ENCODE assay signal across 8 mouse cellular contexts in the genomic region with DNA sequence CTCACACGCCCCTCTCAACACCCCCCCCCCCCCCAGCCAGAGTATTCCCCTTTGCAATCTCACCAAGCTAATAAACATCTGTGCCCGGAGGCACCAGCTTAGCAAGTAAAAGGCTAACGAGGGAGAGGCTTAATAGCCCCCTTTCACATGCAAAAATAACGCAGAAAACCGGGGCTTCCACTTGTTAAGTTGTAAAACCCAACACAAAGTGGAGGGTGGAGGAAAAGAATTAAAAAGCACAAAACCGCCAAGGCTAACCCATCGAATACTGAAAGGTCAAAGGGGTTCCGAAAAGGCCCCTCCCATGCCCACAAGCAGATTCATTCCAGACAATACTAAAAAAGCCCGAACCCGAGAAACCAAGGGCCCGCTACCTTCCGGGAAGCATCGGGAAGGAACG. TPM values are rescaled to one million over a fixed set of nuclear protein-coding genes. Genes with fewer than 3 reads are reported as not detected.
DNase-seq lines count a peak whose midpoint lies in the region; ATAC-seq and TF ChIP-seq lines count a peak whose summit lies in the region.

No protein-coding gene starts in this region.

- no peaks in the 10 kb centered on the region for H3K9me3 ChIP-seq in heart, embryonic 16.5 days (replicated peaks; ENCODE audit: control insufficient read depth, low read length)
- H3K9me3 ChIP-seq in G1E (replicated peaks): 0 out of 2 replicates have a peak, but pooled peaks cover 2% of the 10 kb centered on the region
- no peaks in the 10 kb centered on the region for H3K9me3 ChIP-seq in forebrain, postnatal 0 days (ENCODE audit: low read length)
- H3K9me3 ChIP-seq in midbrain, embryonic 11.5 days (ENCODE audit: control insufficient read depth, low read length): no peaks in the 10 kb centered on the region

- no peaks in the 10 kb centered on the region for H3K27me3 ChIP-seq in heart, embryonic 16.5 days (ENCODE audit: control insufficient read depth, insufficient read depth, low read length)
- no peaks in the 10 kb centered on the region for H3K27me3 ChIP-seq in G1E (ENCODE audit: insufficient read depth, low read length)
- no peaks in the 10 kb centered on the region for H3K27me3 ChIP-seq in forebrain, postnatal 0 days (ENCODE audit: insufficient read depth, low read length)
- no peaks in the 10 kb centered on the region for H3K27me3 ChIP-seq in midbrain, embryonic 11.5 days (ENCODE audit: control insufficient read depth, insufficient read depth, low read length)

- TF ChIP-seq CTCF in G1E (IDR thresholded peaks at IDR 0.05; ENCODE audit: low read depth, low read length): no peak
- TF ChIP-seq CTCF in forebrain, postnatal 0 days (IDR thresholded peaks at IDR 0.05; ENCODE audit: low read depth): no peak

- peak overlapping the region; percentile 98 for H3K27ac ChIP-seq in heart, embryonic 16.5 days (ENCODE audit: low read length)
- peak overlapping the region; percentile 93; the same call in 1 of the 2 replicates for H3K27ac ChIP-seq in forebrain, postnatal 0 days (ENCODE audit: low read depth, low read length)
- H3K27ac ChIP-seq in midbrain, embryonic 11.5 days (ENCODE audit: low read depth, low read length): no peak overlapping the region

- no peak for DNase-seq in heart, adult 11 months
- DNase-seq in G1E (ENCODE audit: low spot score): no peak
- DNase-seq in forebrain, postnatal 0 days: no peak
- DNase-seq in midbrain, embryonic 11.5 days (ENCODE audit: low spot score, missing footprints): no peak
- no peak for DNase-seq in gastrocnemius, adult 18-20 months (ENCODE audit: low spot score)
- no peak for DNase-seq in urinary bladder, postnatal 14 days (ENCODE audit: low spot score)
- DNase-seq in spleen, postnatal 4 days (ENCODE audit: low spot score in 2 of 2): no peak

- WGBS in heart, embryonic 16.5 days: under 1% methylated on average over 14 of the region's 14 CpGs
- WGBS in forebrain, postnatal 0 days: under 1% methylated on average over 14 of the region's 14 CpGs
- 0% methylated on average over 14 of the region's 14 CpGs for WGBS in midbrain, embryonic 11.5 days

- no peaks in the 10 kb centered on the region for H3K36me3 ChIP-seq in heart, embryonic 16.5 days (ENCODE audit: control insufficient read depth, insufficient read depth)
- peaks cover 28% of the 10 kb centered on the region for H3K36me3 ChIP-seq in G1E (replicated peaks)
- no peaks in the 10 kb centered on the region for H3K36me3 ChIP-seq in forebrain, postnatal 0 days (ENCODE audit: insufficient read depth)
- no peaks in the 10 kb centered on the region for H3K36me3 ChIP-seq in midbrain, embryonic 11.5 days (ENCODE audit: control insufficient read depth, insufficient read depth, low read length)

- peaks cover 21% of the 10 kb centered on the region for H3K4me1 ChIP-seq in heart, embryonic 16.5 days (ENCODE audit: control insufficient read depth, insufficient read depth, low read length)
- peaks cover 37% of the 10 kb centered on the region for H3K4me1 ChIP-seq in G1E (ENCODE audit: insufficient read depth, low read depth, low read length)
- peaks cover 17% of the 10 kb centered on the region for H3K4me1 ChIP-seq in forebrain, postnatal 0 days (ENCODE audit: insufficient read depth)
- peaks cover 17% of the 10 kb centered on the region for H3K4me1 ChIP-seq in midbrain, embryonic 11.5 days (ENCODE audit: control insufficient read depth, insufficient read depth, low read length)

- ATAC-seq in heart, embryonic 16.5 days (replicated peaks; ENCODE audit: extremely low read depth, insufficient read depth, low FRiP score): no peak
- ATAC-seq in G1E (ENCODE audit: extremely low read depth, insufficient number of reproducible peaks, low FRiP score, poor library complexity, severe bottlenecking): no peak
- ATAC-seq in forebrain, postnatal 0 days: no peak
- no peak for ATAC-seq in midbrain, embryonic 11.5 days (ENCODE audit: low FRiP score)

- H3K4me2 ChIP-seq in heart, embryonic 16.5 days (ENCODE audit: low read depth, low read length): peak overlapping the region; percentile 95
- peak overlapping the region; percentile 79 for H3K4me2 ChIP-seq in forebrain, postnatal 0 days (ENCODE audit: low read depth)
- H3K4me2 ChIP-seq in midbrain, embryonic 11.5 days: peak overlapping the region; percentile 84

- H3K9ac ChIP-seq in heart, embryonic 16.5 days (ENCODE audit: low read length): peak overlapping the region; percentile 92
- H3K9ac ChIP-seq in forebrain, postnatal 0 days: peak overlapping the region; percentile 81
- peak overlapping the region; percentile 73 for H3K9ac ChIP-seq in midbrain, embryonic 11.5 days (ENCODE audit: low read length)

- peak overlapping the region; percentile 95 for H3K4me3 ChIP-seq in heart, embryonic 16.5 days (ENCODE audit: low read length)
- peak overlapping the region; percentile 99 for H3K4me3 ChIP-seq in G1E (ENCODE audit: low read depth, low read length)
- peak overlapping the region; percentile 75 for H3K4me3 ChIP-seq in forebrain, postnatal 0 days (ENCODE audit: low read depth, low read length)
- peak overlapping the region; percentile 90 for H3K4me3 ChIP-seq in midbrain, embryonic 11.5 days (ENCODE audit: low read depth, low read length)

RNA-seq across cellular contexts. Expression of gene Gm21992, which starts 1.1 kb away (rescaled TPM):
- polyA plus RNA-seq in heart, embryonic 16.5 days (2015; fragmentation: Nextera tagmentation; extraction: Ambion mirVana): 16.2 and 23.9 TPM in 2 replicates
- total RNA-seq in G1E (2014; fragmentation: Nextera tagmentation) (10.6 and 11.2 TPM in 2 replicates), G1E (2017) (32.1 and 40.1 TPM in 2 replicates)
- polyA plus RNA-seq in G1E (2012): 1.7 and 9.0 TPM in 2 replicates
- total RNA-seq in forebrain, postnatal 0 days (2014; rRNA removed): 15.0 and 18.2 TPM in 2 replicates
- polyA plus RNA-seq in forebrain, postnatal 0 days (2015; fragmentation: Nextera tagmentation; extraction: Ambion mirVana): 16.5 and 20.4 TPM in 2 replicates
- polyA plus RNA-seq in midbrain, embryonic 11.5 days (2014; fragmentation: Nextera tagmentation; extraction: Ambion mirVana): 12.9 and 27.2 TPM in 2 replicates
- 10 to 100 TPM in 1 of 2 experiments, 1 to 10 TPM in 1; 6.8 to 12.7 TPM for total RNA-seq in gastrocnemius, adult 18-20 months (2021)

RNA-seq across cellular contexts. Expression of gene Rbm14, which starts 1.1 kb away (rescaled TPM):
- 54.0 and 55.3 TPM in 2 replicates for polyA plus RNA-seq in heart, embryonic 16.5 days (2015; fragmentation: Nextera tagmentation; extraction: Ambion mirVana)
- total RNA-seq in G1E (2014; fragmentation: Nextera tagmentation) (70.3 and 82.1 TPM in 2 replicates), G1E (2017) (28.2 and 29.5 TPM in 2 replicates)
- 38.6 and 55.3 TPM in 2 replicates for polyA plus RNA-seq in G1E (2012)
- total RNA-seq in forebrain, postnatal 0 days (2014; rRNA removed): 29.2 and 30.9 TPM in 2 replicates
- polyA plus RNA-seq in forebrain, postnatal 0 days (2015; fragmentation: Nextera tagmentation; extraction: Ambion mirVana): 45.9 and 46.6 TPM in 2 replicates
- 108 and 113 TPM in 2 replicates for polyA plus RNA-seq in midbrain, embryonic 11.5 days (2014; fragmentation: Nextera tagmentation; extraction: Ambion mirVana)
- 10 to 100 TPM in 1 of 2 experiments, 1 to 10 TPM in 1; 8.0 to 10.5 TPM for total RNA-seq in gastrocnemius, adult 18-20 months (2021)

RNA-seq across cellular contexts. Expression of gene Rbm4, which starts 16.6 kb away (rescaled TPM):
- 57.1 and 58.7 TPM in 2 replicates for polyA plus RNA-seq in heart, embryonic 16.5 days (2015; fragmentation: Nextera tagmentation; extraction: Ambion mirVana)
- total RNA-seq in G1E (2014; fragmentation: Nextera tagmentation) (50.8 and 72.4 TPM in 2 replicates), G1E (2017) (80.4 and 99.5 TPM in 2 replicates)
- 3.6 and 19.9 TPM in 2 replicates for polyA plus RNA-seq in G1E (2012)
- 106 and 145 TPM in 2 replicates for total RNA-seq in forebrain, postnatal 0 days (2014; rRNA removed)
- polyA plus RNA-seq in forebrain, postnatal 0 days (2015; fragmentation: Nextera tagmentation; extraction: Ambion mirVana): 45.0 and 56.9 TPM in 2 replicates
- 108 and 111 TPM in 2 replicates for polyA plus RNA-seq in midbrain, embryonic 11.5 days (2014; fragmentation: Nextera tagmentation; extraction: Ambion mirVana)
- 10 to 100 TPM; 31.4 to 34.8 TPM for total RNA-seq in gastrocnemius, adult 18-20 months (2021)

RNA-seq across cellular contexts. Expression of gene Ccs, which starts 28.8 kb away (rescaled TPM):
- 39.4 and 40.5 TPM in 2 replicates for polyA plus RNA-seq in heart, embryonic 16.5 days (2015; fragmentation: Nextera tagmentation; extraction: Ambion mirVana)
- total RNA-seq in G1E (2014; fragmentation: Nextera tagmentation) (17.3 and 20.6 TPM in 2 replicates), G1E (2017) (30.1 and 31.2 TPM in 2 replicates)
- polyA plus RNA-seq in G1E (2012): 61.4 and 69.4 TPM in 2 replicates
- 27.3 and 35.4 TPM in 2 replicates for total RNA-seq in forebrain, postnatal 0 days (2014; rRNA removed)
- polyA plus RNA-seq in forebrain, postnatal 0 days (2015; fragmentation: Nextera tagmentation; extraction: Ambion mirVana): 41.7 and 44.3 TPM in 2 replicates
- 34.1 and 35.6 TPM in 2 replicates for polyA plus RNA-seq in midbrain, embryonic 11.5 days (2014; fragmentation: Nextera tagmentation; extraction: Ambion mirVana)
- total RNA-seq in gastrocnemius, adult 18-20 months (2021): 10 to 100 TPM; 20.0 to 24.1 TPM

RNA-seq across cellular contexts. Expression of gene Ccdc87, which starts 28.9 kb away (rescaled TPM):
- polyA plus RNA-seq in heart, embryonic 16.5 days (2015; fragmentation: Nextera tagmentation; extraction: Ambion mirVana): 0.14 and 0.16 TPM in 2 replicates
- not detected in 2 replicates for total RNA-seq in G1E (2014; fragmentation: Nextera tagmentation)
- 0.05 and 0.06 TPM in 2 replicates for total RNA-seq in G1E (2017)
- polyA plus RNA-seq in G1E (2012): 0.03 TPM in 1 of 2 replicates, not detected in the other
- total RNA-seq in forebrain, postnatal 0 days (2014; rRNA removed): 0.92 and 1.1 TPM in 2 replicates
- 0.80 and 1.2 TPM in 2 replicates for polyA plus RNA-seq in forebrain, postnatal 0 days (2015; fragmentation: Nextera tagmentation; extraction: Ambion mirVana)
- 0.07 and 0.11 TPM in 2 replicates for polyA plus RNA-seq in midbrain, embryonic 11.5 days (2014; fragmentation: Nextera tagmentation; extraction: Ambion mirVana)
- total RNA-seq in gastrocnemius, adult 18-20 months (2021): not detected
